Mouse (Mus musculus) midbrain, embryonic 16.5 days (tissue): Measurements from ENCODE around the gene Ttll4. TPM values are rescaled to one million over a fixed set of nuclear protein-coding genes. Genes with fewer than 3 reads are reported as not detected.

ENCODE experiments used
- ATAC-seq: fragments of 200-750 bp; cut with Nextera tagmentation; 2 replicates; pipeline ENCODE4 v1.8.0; 2017; ENCODE audit warnings: moderate TSS enrichment
- H3K27ac ChIP-seq: fragments of 300-500 bp; sonication (generic); 2 replicates; pipeline ENCODE4 v1.5.1; 2014; ENCODE audit warnings: mild to moderate bottlenecking, low read length, mixed read lengths
- H3K27me3 ChIP-seq: fragments of 300-500 bp; sonication (generic); 2 replicates; pipeline ENCODE4 v1.6.1; 2014; ENCODE audit warnings: low read depth, low read length, mixed read lengths; ENCODE audit not compliant: control insufficient read depth, insufficient read depth
- H3K36me3 ChIP-seq: fragments of 300-500 bp; sonication (generic); 2 replicates; pipeline ENCODE4 v1.6.1; 2014; ENCODE audit warnings: mild to moderate bottlenecking, low read length, moderate library complexity, mixed read lengths; ENCODE audit not compliant: control insufficient read depth, insufficient read depth
- H3K4me1 ChIP-seq: fragments of 300-500 bp; sonication (generic); 2 replicates; pipeline ENCODE4 v1.6.1; 2014; ENCODE audit warnings: mild to moderate bottlenecking, low read length, mixed read lengths; ENCODE audit not compliant: control insufficient read depth, insufficient read depth
- H3K4me2 ChIP-seq: fragments of 300-500 bp; sonication (generic); 2 replicates; pipeline ENCODE4 v1.6.1; 2014; ENCODE audit warnings: mild to moderate bottlenecking, low read length, mixed read lengths
- H3K4me3 ChIP-seq: fragments of 300-500 bp; sonication (generic); 2 replicates; pipeline ENCODE4 v1.5.1; 2014; ENCODE audit warnings: low read depth, mild to moderate bottlenecking, low read length, moderate library complexity, mixed read lengths
- H3K9ac ChIP-seq: fragments of 300-500 bp; sonication (generic); 2 replicates; pipeline ENCODE4 v1.6.1; 2014; ENCODE audit warnings: low read depth, low read length, mixed read lengths
- H3K9me3 ChIP-seq: fragments of 300-500 bp; sonication (generic); replicated peaks from 2 replicates; pipeline ENCODE4 v1.6.1; 2014; ENCODE audit warnings: mild to moderate bottlenecking, low read length, mixed read lengths; ENCODE audit not compliant: control insufficient read depth, poor library complexity, severe bottlenecking
- WGBS: fragments of 180-500 bp; shearing (Covaris S2); extraction: QIAGEN DNeasy Blood & Tissue Kit; methylation state at CpG from one replicate; pipeline ENCODE4 v1.1.7; 2014; 5-methylcytosine and 5-hydroxymethylcytosine counted together
- polyA plus RNA-seq: library from polyadenylated mRNA; unstranded; fragments of >200 nt; fragmentation: Nextera tagmentation; extraction: Ambion mirVana; gene quantifications from 2 replicates; pipeline ENCODE4 v1.2.1, GENCODE M21; 2015

Gene Ttll4
- polyA plus RNA-seq, 1 experiment from 2014 or later: 9.9 TPM

- no peak for ATAC-seq
- H3K4me1 ChIP-seq: no peaks in the 10 kb centered on the region
- no peak overlapping the region for H3K27ac ChIP-seq
- H3K4me2 ChIP-seq: no peak overlapping the region
- no peaks in the 10 kb centered on the region for H3K27me3 ChIP-seq
- H3K4me3 ChIP-seq: no peak overlapping the region
- 87% methylated on average over 5 of the region's 5 CpGs for WGBS
- H3K36me3 ChIP-seq: no peaks in the 10 kb centered on the region
- no peaks in the 10 kb centered on the region for H3K9me3 ChIP-seq
- no peak overlapping the region for H3K9ac ChIP-seq
These were observed 65.1 kb downstream of the Ttll4 start for GRCm38 (mm10) chr1:74726674-74727073.

- H3K27ac ChIP-seq: no peak overlapping the region
- H3K9me3 ChIP-seq: no peaks in the 10 kb centered on the region
- WGBS: 83% methylated on average over 8 of the region's 8 CpGs
- H3K36me3 ChIP-seq: no peaks in the 10 kb centered on the region
- no peak overlapping the region for H3K9ac ChIP-seq
- no peak for ATAC-seq
- H3K4me3 ChIP-seq: no peak overlapping the region
- H3K4me2 ChIP-seq: no peak overlapping the region
- no peaks in the 10 kb centered on the region for H3K4me1 ChIP-seq
- no peaks in the 10 kb centered on the region for H3K27me3 ChIP-seq
These were observed 66.9 kb downstream of the Ttll4 start for GRCm38 (mm10) chr1:74728446-74728845.

GRCm38 (mm10) chr1:74736977-74737376 lies 75.4 kb downstream of the Ttll4 start:
- 93% methylated on average over 12 of the region's 12 CpGs for WGBS

GRCm38 (mm10) chr1:74737500-74737899 lies 76.0 kb downstream of the Ttll4 start:
- Histone ChIP-seq H3K4me1 (no peaks in the 10 kb centered on the region), H3K4me2 (no peak overlapping the region), H3K27me3 (no peaks in the 10 kb centered on the region), H3K9me3 (no peaks in the 10 kb centered on the region), H3K36me3 (no peaks in the 10 kb centered on the region), H3K27ac (no peak overlapping the region), H3K9ac (no peak overlapping the region), H3K4me3 (no peak overlapping the region)
- ATAC-seq: no peak
- 90% methylated on average over 7 of the region's 7 CpGs for WGBS

More at GRCm38 (mm10) chr1:74736977-74737376, 75.4 kb downstream of the Ttll4 start:
- Histone ChIP-seq H3K27ac (no peak overlapping the region), H3K9me3 (no peaks in the 10 kb centered on the region), H3K4me2 (no peak overlapping the region), H3K4me3 (no peak overlapping the region), H3K27me3 (no peaks in the 10 kb centered on the region), H3K4me1 (no peaks in the 10 kb centered on the region), H3K36me3 (no peaks in the 10 kb centered on the region), H3K9ac (no peak overlapping the region)
- no peak for ATAC-seq

- Histone ChIP-seq H3K4me2 (no peak overlapping the region), H3K36me3 (no peaks in the 10 kb centered on the region), H3K27ac (no peak overlapping the region), H3K9me3 (no peaks in the 10 kb centered on the region), H3K4me1 (no peaks in the 10 kb centered on the region), H3K9ac (no peak overlapping the region), H3K4me3 (no peak overlapping the region), H3K27me3 (no peaks in the 10 kb centered on the region)
- no peak for ATAC-seq
- 73% methylated on average over 7 of the region's 7 CpGs for WGBS
These were observed 79.3 kb downstream of the Ttll4 start for GRCm38 (mm10) chr1:74740846-74741245.

- 77% methylated on average over 5 of the region's 5 CpGs for WGBS
- H3K9ac ChIP-seq: no peak overlapping the region
- no peaks in the 10 kb centered on the region for H3K4me1 ChIP-seq
- H3K9me3 ChIP-seq: no peaks in the 10 kb centered on the region
- no peaks in the 10 kb centered on the region for H3K36me3 ChIP-seq
- ATAC-seq: no peak
- peaks cover 6% of the 10 kb centered on the region for H3K27me3 ChIP-seq
- no peak overlapping the region for H3K27ac ChIP-seq
- no peak overlapping the region for H3K4me2 ChIP-seq
- no peak overlapping the region for H3K4me3 ChIP-seq
These were observed 85.8 kb downstream of the Ttll4 start for GRCm38 (mm10) chr1:74747335-74747734.

- no peak within 1 kb of the TSS for H3K4me3 ChIP-seq
These were observed 87.2 kb downstream of the Ttll4 start, which contains the start of gene Prkag3 for GRCm38 (mm10) chr1:74748643-74749271. Prkag3 (minus strand) TSS chr1:74749221.

GRCm38 (mm10) chr1:74749301-74749700 lies 87.8 kb downstream of the Ttll4 start:
- no peak overlapping the region for H3K4me3 ChIP-seq
- H3K36me3 ChIP-seq: no peaks in the 10 kb centered on the region
- WGBS: 82% methylated on average over 7 of the region's 7 CpGs
- H3K27ac ChIP-seq: no peak overlapping the region
- H3K4me1 ChIP-seq: no peaks in the 10 kb centered on the region
- no peak overlapping the region for H3K9ac ChIP-seq
- no peak overlapping the region for H3K4me2 ChIP-seq
- H3K27me3 ChIP-seq: peaks cover 6% of the 10 kb centered on the region
- no peaks in the 10 kb centered on the region for H3K9me3 ChIP-seq
- ATAC-seq: no peak

More at GRCm38 (mm10) chr1:74748643-74749271, 87.2 kb downstream of the Ttll4 start, which contains the start of gene Prkag3:
- peak; percentile 25; the same call in 1 of the 2 replicates for ATAC-seq
- no peaks in the 10 kb centered on the region for H3K9me3 ChIP-seq
- H3K9ac ChIP-seq: 0 out of 2 replicates have a peak within 1 kb of the TSS, but pooled peaks have one; percentile 16
- no peaks in the 10 kb centered on the region for H3K4me1 ChIP-seq
- H3K36me3 ChIP-seq: no peaks in the 10 kb centered on the region
- H3K27me3 ChIP-seq: peaks cover 6% of the 10 kb centered on the region
- 8% methylated on average over 30 of the region's 30 CpGs for WGBS
- H3K4me2 ChIP-seq: peak within 1 kb of the TSS; percentile 39; the same call in 1 of the 2 replicates
- no peak within 1 kb of the TSS for H3K27ac ChIP-seq

- ATAC-seq: no peak
- Histone ChIP-seq H3K36me3 (no peaks in the 10 kb centered on the region), H3K27ac (no peak overlapping the region), H3K4me1 (no peaks in the 10 kb centered on the region), H3K27me3 (peaks cover 6% of the 10 kb centered on the region), H3K4me3 (no peak overlapping the region), H3K4me2 (no peak overlapping the region), H3K9me3 (no peaks in the 10 kb centered on the region), H3K9ac (no peak overlapping the region)
- 73% methylated on average over 4 of the region's 4 CpGs for WGBS
These were observed 89.1 kb downstream of the Ttll4 start for GRCm38 (mm10) chr1:74750683-74751082.
